In genomic region chr7:109536451-109536946, GRCm38 (mm10) we compare ENCODE assay signal across 8 mouse cellular contexts. TPM values are rescaled to one million over a fixed set of nuclear protein-coding genes. Genes with fewer than 3 reads are reported as not detected.
A peak's percentile ranks its signal among the peaks of the same experiment; 100 is the strongest.
DNase-seq lines count a peak whose midpoint lies in the region; ATAC-seq and TF ChIP-seq lines count a peak whose summit lies in the region.

No protein-coding gene starts in this region.

- no peaks in the 10 kb centered on the region for H3K27me3 ChIP-seq in kidney, embryonic 16.5 days (ENCODE audit: insufficient read depth, low read length)
- no peaks in the 10 kb centered on the region for H3K27me3 ChIP-seq in midbrain, embryonic 16.5 days (ENCODE audit: control insufficient read depth, insufficient read depth, low read depth, low read length)
- no peaks in the 10 kb centered on the region for H3K27me3 ChIP-seq in thymus, adult 2 months (ENCODE audit: control insufficient read depth, insufficient read depth, low read length)

- H3K36me3 ChIP-seq in kidney, embryonic 16.5 days (ENCODE audit: insufficient read depth, low read length) = peaks cover 25% of the 10 kb centered on the region
- H3K36me3 ChIP-seq in midbrain, embryonic 16.5 days (ENCODE audit: control insufficient read depth, insufficient read depth, low read length) = peaks cover 2% of the 10 kb centered on the region; the same call in 1 of the 2 replicates
- H3K36me3 ChIP-seq in thymus, adult 2 months (ENCODE audit: control insufficient read depth, insufficient read depth, low read length) = no peaks in the 10 kb centered on the region

- H3K4me1 ChIP-seq in kidney, embryonic 16.5 days (ENCODE audit: insufficient read depth, low read length) = no peaks in the 10 kb centered on the region
- peaks cover 2% of the 10 kb centered on the region; the same call in 1 of the 2 replicates for H3K4me1 ChIP-seq in midbrain, embryonic 16.5 days (ENCODE audit: control insufficient read depth, insufficient read depth, low read length)
- no peaks in the 10 kb centered on the region for H3K4me1 ChIP-seq in thymus, adult 2 months (replicated peaks; ENCODE audit: control insufficient read depth, insufficient read depth, low read length)

- DNase-seq in layer of hippocampus, adult 2 months (ENCODE audit: low spot score in 2 of 2) = peak; percentile 47 to 63
- DNase-seq in layer of hippocampus, adult 9-10 months (ENCODE audit: low spot score) = no peak
- peak; percentile 70 to 72 for DNase-seq in cerebellum, adult 18-20 months
- DNase-seq in gastrocnemius, postnatal 25 days = peak; percentile 87
- DNase-seq in thymus, postnatal 14 days = no peak
- no peak for DNase-seq in thymus, adult 2 months

- 57% methylated on average over 4 of the region's 4 CpGs for WGBS in kidney, embryonic 16.5 days
- WGBS in midbrain, embryonic 16.5 days = 33% methylated on average over 4 of the region's 4 CpGs
- 90% methylated on average over 4 of the region's 4 CpGs for WGBS in thymus, adult 2 months

- peak overlapping the region; percentile 60 for H3K27ac ChIP-seq in layer of hippocampus, adult 2 months
- H3K27ac ChIP-seq in kidney, embryonic 16.5 days (ENCODE audit: low read length) = peak overlapping the region; percentile 11; the same call in 1 of the 2 replicates
- H3K27ac ChIP-seq in midbrain, embryonic 16.5 days (ENCODE audit: low read length) = peak overlapping the region; percentile 24; the same call in 1 of the 2 replicates
- no peak overlapping the region for H3K27ac ChIP-seq in thymus, adult 2 months (ENCODE audit: control insufficient read depth, insufficient read depth, low read length)

- H3K4me2 ChIP-seq in kidney, embryonic 16.5 days (replicated peaks; ENCODE audit: low read depth, low read length) = no peak overlapping the region
- H3K4me2 ChIP-seq in midbrain, embryonic 16.5 days (ENCODE audit: low read length) = no peak overlapping the region

- TF ChIP-seq POLR2A in thymus, adult 2 months (IDR thresholded peaks at IDR 0.05; ENCODE audit: control insufficient read depth, extremely low read depth, insufficient read depth, low read length, poor library complexity) = no peak

- H3K9me3 ChIP-seq in kidney, embryonic 16.5 days (ENCODE audit: low read length) = no peaks in the 10 kb centered on the region
- H3K9me3 ChIP-seq in midbrain, embryonic 16.5 days (replicated peaks; ENCODE audit: control insufficient read depth, low read length, poor library complexity, severe bottlenecking) = no peaks in the 10 kb centered on the region

- peak; percentile 40 for TF ChIP-seq CTCF in layer of hippocampus, adult 2 months (conservative IDR thresholded peaks at IDR 0.05)
- TF ChIP-seq CTCF in thymus, adult 2 months (IDR thresholded peaks at IDR 0.05; ENCODE audit: borderline replicate concordance, control insufficient read depth, extremely low read depth, insufficient read depth, low read length, poor library complexity) = no peak

- H3K4me3 ChIP-seq in layer of hippocampus, adult 2 months = no peak overlapping the region
- H3K4me3 ChIP-seq in kidney, embryonic 16.5 days (ENCODE audit: low read length) = no peak overlapping the region
- no peak overlapping the region for H3K4me3 ChIP-seq in midbrain, embryonic 16.5 days (ENCODE audit: low read depth, low read length)
- H3K4me3 ChIP-seq in thymus, adult 2 months (ENCODE audit: control insufficient read depth, insufficient read depth, low read length) = no peak overlapping the region

- H3K9ac ChIP-seq in kidney, embryonic 16.5 days (replicated peaks; ENCODE audit: low read length) = no peak overlapping the region
- no peak overlapping the region for H3K9ac ChIP-seq in midbrain, embryonic 16.5 days (ENCODE audit: low read depth, low read length)

- peak; percentile 64; the same call in 1 of the 2 replicates for ATAC-seq in kidney, embryonic 16.5 days (ENCODE audit: low FRiP score, low TSS enrichment)
- peak; percentile 86 for ATAC-seq in midbrain, embryonic 16.5 days

RNA-seq across cellular contexts. Expression of gene Rpl27a, which starts 17.6 kb away (rescaled TPM):
- 100 to 1,000 TPM; 143 to 145 TPM for total RNA-seq in layer of hippocampus, adult 2 months (2021)
- total RNA-seq in gastrocnemius, postnatal 25 days (2021) = 10 to 100 TPM; 58.5 to 72.2 TPM
- 122 and 129 TPM in 2 replicates for polyA plus RNA-seq in kidney, embryonic 16.5 days (2015; fragmentation: Nextera tagmentation; extraction: Ambion mirVana)
- 73.6 and 75.9 TPM in 2 replicates for polyA plus RNA-seq in midbrain, embryonic 16.5 days (2015; fragmentation: Nextera tagmentation; extraction: Ambion mirVana)
- polyA plus RNA-seq in thymus, adult 2 months (2012; rRNA removed) = 429 and 436 TPM in 2 replicates

RNA-seq across cellular contexts. Expression of gene Trim66, which starts 28.6 kb away (rescaled TPM):
- total RNA-seq in layer of hippocampus, adult 2 months (2021) = 1 to 10 TPM; 5.0 to 6.0 TPM
- under 1 TPM; 0.13 TPM for total RNA-seq in gastrocnemius, postnatal 25 days (2021)
- polyA plus RNA-seq in kidney, embryonic 16.5 days (2015; fragmentation: Nextera tagmentation; extraction: Ambion mirVana) = 0.03 TPM in 1 of 2 replicates, not detected in the other
- 1.6 and 1.7 TPM in 2 replicates for polyA plus RNA-seq in midbrain, embryonic 16.5 days (2015; fragmentation: Nextera tagmentation; extraction: Ambion mirVana)
- 0.48 and 0.49 TPM in 2 replicates for polyA plus RNA-seq in thymus, adult 2 months (2012; rRNA removed)

Comparison
In these comparisons a context has a peak if more than half of its experiments do, and no peak if none do; other contexts are left out.
1. DNase-seq: peak in layer of hippocampus, adult 2 months (2 of 2), cerebellum, adult 18-20 months (2 of 2) and gastrocnemius, postnatal 25 days (single experiment); none in layer of hippocampus, adult 9-10 months (single experiment), thymus, postnatal 14 days (single experiment) and thymus, adult 2 months (single experiment).